Mouse (Mus musculus) MEL (cell line): ENCODE results near the gene Pigp. TPM values are rescaled to one million over a fixed set of nuclear protein-coding genes. Genes with fewer than 3 reads are reported as not detected.

ENCODE experiments used
- DNase-seq: peaks from one replicate; pipeline ENCODE4 v3.0.0; 2011; ENCODE audit warnings: low read depth, low spot score
- H3K27ac ChIP-seq: 2 replicates; pipeline ENCODE4 v1.5.1; 2012; ENCODE audit warnings: low read depth, mild to moderate bottlenecking, control low read depth, low read length, moderate library complexity; ENCODE audit not compliant: control insufficient read depth
- H3K27me3 ChIP-seq, 2 experiments: fragments of 150-350 bp in 1 of 2; sonication (generic) in 1 of 2; 2 replicates each; pipeline ENCODE4 v1.6.1; 2012; ENCODE audit warnings: low read length in 2 of 2, mild to moderate bottlenecking in 2 of 2, improper control_type of control experiment in 1 of 2, moderate library complexity in 1 of 2; ENCODE audit not compliant: insufficient read depth in 2 of 2, control insufficient read depth in 1 of 2
- H3K36me3 ChIP-seq, 2 experiments: 2 replicates each; pipeline ENCODE4 v1.6.1; 2012 to 2014; ENCODE audit warnings: low read length in 2 of 2, improper control_type of control experiment in 1 of 2, inconsistent platforms in 1 of 2, mild to moderate bottlenecking in 1 of 2; ENCODE audit not compliant: insufficient read depth in 2 of 2, control insufficient read depth in 1 of 2
- H3K4me1 ChIP-seq, 2 experiments: fragments of 150-350 bp in 1 of 2; sonication (generic) in 1 of 2; 2 replicates each; pipeline ENCODE4 v1.6.1; 2012; ENCODE audit warnings: low read length in 2 of 2, improper control_type of control experiment in 1 of 2, mild to moderate bottlenecking in 1 of 2; ENCODE audit not compliant: insufficient read depth in 2 of 2, control insufficient read depth in 1 of 2
- H3K4me3 ChIP-seq, 2 experiments: fragments of 150-350 bp in 1 of 2; sonication (generic) in 1 of 2; 2 replicates each; pipeline ENCODE4 v1.5.1; 2012; ENCODE audit warnings: low read depth in 2 of 2, low read length in 2 of 2, mild to moderate bottlenecking in 2 of 2, moderate library complexity in 2 of 2, control low read depth in 1 of 2, improper control_type of control experiment in 1 of 2; ENCODE audit not compliant: control insufficient read depth in 1 of 2, insufficient read depth in 1 of 2
- H3K79me2 ChIP-seq: 2 replicates; pipeline ENCODE4 v1.6.1; 2012; ENCODE audit warnings: mild to moderate bottlenecking, low read length, moderate library complexity; ENCODE audit not compliant: control insufficient read depth, poor library complexity, insufficient read depth
- H3K9ac ChIP-seq: 2 replicates; pipeline ENCODE4 v1.6.1; 2012; ENCODE audit warnings: low read depth, mild to moderate bottlenecking, control low read depth, low read length, moderate library complexity; ENCODE audit not compliant: control insufficient read depth, poor library complexity, severe bottlenecking
- H3K9me3 ChIP-seq: fragments of 150-350 bp; sonication (generic); replicated peaks from 2 replicates; pipeline ENCODE4 v1.6.1; 2012; ENCODE audit warnings: mild to moderate bottlenecking, low read length, improper control_type of control experiment, moderate library complexity; ENCODE audit not compliant: insufficient read depth
- BHLHE40 ChIP-seq: IDR thresholded peaks from 2 replicates; pipeline ENCODE4 v1.6.1; 2012; ENCODE audit warnings: low read depth, mild to moderate bottlenecking, inconsistent platforms, low read length, improper control_type of control experiment, borderline replicate concordance
- CHD2 ChIP-seq: IDR thresholded peaks from 2 replicates; pipeline ENCODE4 v1.6.1; 2011; ENCODE audit warnings: low read length, improper control_type of control experiment
- CTCF ChIP-seq, 3 experiments: IDR thresholded peaks in 2 of 3; conservative IDR thresholded peaks in 1 of 3; 2 replicates each; pipeline ENCODE4 v1.5.1; 2011 to 2012; ENCODE audit warnings: low read length in 3 of 3, low read depth in 2 of 3, mild to moderate bottlenecking in 2 of 3, improper control_type of control experiment in 1 of 3, inconsistent platforms in 1 of 3, mixed read lengths in 1 of 3, moderate library complexity in 1 of 3; ENCODE audit not compliant: control insufficient read depth in 1 of 3, insufficient read depth in 1 of 3, poor library complexity in 1 of 3, severe bottlenecking in 1 of 3
- E2F4 ChIP-seq: IDR thresholded peaks from 2 replicates; pipeline ENCODE4 v1.6.1; 2011; ENCODE audit warnings: low read depth, low read length, improper control_type of control experiment, borderline replicate concordance
- EP300 ChIP-seq, 2 experiments: IDR thresholded peaks; 2 replicates each; pipeline ENCODE4 v1.6.1; 2011; ENCODE audit warnings: improper control_type of control experiment in 2 of 2, low read length in 2 of 2, low read depth in 1 of 2, mild to moderate bottlenecking in 1 of 2
- ETS1 ChIP-seq: IDR thresholded peaks from 2 replicates; pipeline ENCODE4 v1.6.1; 2012; ENCODE audit warnings: low read depth, mild to moderate bottlenecking, inconsistent platforms, low read length, improper control_type of control experiment, moderate library complexity
- GABPA ChIP-seq: IDR thresholded peaks from 2 replicates; pipeline ENCODE4 v1.6.1; 2012; ENCODE audit warnings: low read depth, mild to moderate bottlenecking, inconsistent platforms, low read length, improper control_type of control experiment, moderate library complexity
- GATA1 ChIP-seq: IDR thresholded peaks from 2 replicates; pipeline ENCODE4 v1.6.1; 2011; ENCODE audit warnings: low read depth, low read length, improper control_type of control experiment
- HCFC1 ChIP-seq: IDR thresholded peaks from 2 replicates; pipeline ENCODE4 v1.6.1; 2012; ENCODE audit warnings: low read depth, mild to moderate bottlenecking, inconsistent platforms, low read length, improper control_type of control experiment, moderate library complexity
- JUND ChIP-seq: IDR thresholded peaks from 2 replicates; pipeline ENCODE4 v1.6.1; 2011; ENCODE audit warnings: low read depth, mild to moderate bottlenecking, improper control_type of control experiment, low read length
- KAT2A ChIP-seq: conservative IDR thresholded peaks from 2 replicates; pipeline ENCODE4 v1.6.1; 2012; ENCODE audit warnings: low read depth, low read length, improper control_type of control experiment, inconsistent platforms
- MAX ChIP-seq: IDR thresholded peaks from 2 replicates; pipeline ENCODE4 v1.6.1; 2011; ENCODE audit warnings: low read length, improper control_type of control experiment
- MEF2A ChIP-seq: IDR thresholded peaks from 2 replicates; pipeline ENCODE4 v1.6.1; 2014; ENCODE audit warnings: low read depth, mild to moderate bottlenecking, inconsistent platforms, low read length, improper control_type of control experiment; ENCODE audit not compliant: poor library complexity, insufficient replicate concordance, severe bottlenecking; ENCODE audit errors: extremely low read depth
- MXI1 ChIP-seq: IDR thresholded peaks from 2 replicates; pipeline ENCODE4 v1.6.1; 2011; ENCODE audit warnings: mild to moderate bottlenecking, low read depth, low read length, improper control_type of control experiment
- MYB ChIP-seq: IDR thresholded peaks from 2 replicates; pipeline ENCODE4 v1.6.1; 2011; ENCODE audit warnings: mild to moderate bottlenecking, low read depth, low read length, improper control_type of control experiment
- MYC ChIP-seq: IDR thresholded peaks from 2 replicates; pipeline ENCODE4 v1.6.1; 2011; ENCODE audit warnings: low read depth, mild to moderate bottlenecking, low read length, improper control_type of control experiment, moderate library complexity
- NELFE ChIP-seq: IDR thresholded peaks from 2 replicates; pipeline ENCODE4 v1.6.1; 2011; ENCODE audit warnings: low read depth, low read length, improper control_type of control experiment
- POLR2A ChIP-seq, 2 experiments: IDR thresholded peaks; 2 replicates each; pipeline ENCODE4 v1.6.1; 2011 to 2012; ENCODE audit warnings: low read length in 2 of 2, mild to moderate bottlenecking in 2 of 2, control low read depth in 1 of 2, improper control_type of control experiment in 1 of 2, low read depth in 1 of 2, moderate library complexity in 1 of 2; ENCODE audit not compliant: control insufficient read depth in 1 of 2, insufficient read depth in 1 of 2, poor library complexity in 1 of 2
- POLR2AphosphoS2 ChIP-seq: IDR thresholded peaks from 2 replicates; pipeline ENCODE4 v1.6.1; 2011; ENCODE audit warnings: low read length, improper control_type of control experiment
- RAD21 ChIP-seq: IDR thresholded peaks from 2 replicates; pipeline ENCODE4 v1.6.1; 2011; ENCODE audit warnings: mild to moderate bottlenecking, low read depth, low read length, improper control_type of control experiment
- RCOR1 ChIP-seq: IDR thresholded peaks from 2 replicates; pipeline ENCODE4 v1.6.1; 2012; ENCODE audit warnings: low read depth, mild to moderate bottlenecking, inconsistent platforms, low read length, improper control_type of control experiment
- SMC3 ChIP-seq: IDR thresholded peaks from 2 replicates; pipeline ENCODE4 v1.6.1; 2011; ENCODE audit warnings: low read depth, low read length, improper control_type of control experiment
- TAL1 ChIP-seq: IDR thresholded peaks from 2 replicates; pipeline ENCODE4 v1.6.1; 2012; ENCODE audit warnings: mild to moderate bottlenecking, inconsistent platforms, low read length, moderate library complexity, mixed read lengths
- TCF12 ChIP-seq: IDR thresholded peaks from 2 replicates; pipeline ENCODE4 v1.6.1; 2014; ENCODE audit warnings: low read depth, mild to moderate bottlenecking, inconsistent platforms, low read length, improper control_type of control experiment, moderate library complexity
- UBTF ChIP-seq: IDR thresholded peaks from 2 replicates; pipeline ENCODE4 v1.6.1; 2012; ENCODE audit warnings: low read depth, mild to moderate bottlenecking, inconsistent platforms, low read length, improper control_type of control experiment, moderate library complexity, borderline replicate concordance; ENCODE audit not compliant: insufficient read depth
- USF1 ChIP-seq: IDR thresholded peaks from 2 replicates; pipeline ENCODE4 v1.6.1; 2014; ENCODE audit warnings: low read depth, mild to moderate bottlenecking, inconsistent platforms, low read length, improper control_type of control experiment, moderate library complexity
- ZC3H11A ChIP-seq: IDR thresholded peaks from 2 replicates; pipeline ENCODE4 v1.6.1; 2012; ENCODE audit warnings: low read depth, mild to moderate bottlenecking, inconsistent platforms, low read length, improper control_type of control experiment
- ZKSCAN1 ChIP-seq: IDR thresholded peaks from 2 replicates; pipeline ENCODE4 v1.6.1; 2012; ENCODE audit warnings: low read depth, mild to moderate bottlenecking, inconsistent platforms, low read length, improper control_type of control experiment, moderate library complexity
- ZMIZ1 ChIP-seq: IDR thresholded peaks from 2 replicates; pipeline ENCODE4 v1.6.1; 2012; ENCODE audit warnings: low read depth, mild to moderate bottlenecking, inconsistent platforms, low read length, improper control_type of control experiment, moderate library complexity
- ZNF384 ChIP-seq: IDR thresholded peaks from 2 replicates; pipeline ENCODE4 v1.6.1; 2012; ENCODE audit warnings: low read depth, mild to moderate bottlenecking, inconsistent platforms, low read length, improper control_type of control experiment
- polyA plus RNA-seq, 2 experiments: library from polyadenylated mRNA; stranded (reverse) in 1 of 2; unstranded in 1 of 2; fragments of >175 nt in 1 of 2; fragments of >200 nt in 1 of 2; gene quantifications; 2 replicates each; pipeline versions ENCODE4 v1.2.1 to v1.2.4; 2012; ENCODE audit warnings: low replicate concordance in 2 of 2, low read depth in 1 of 2; ENCODE audit not compliant: insufficient read length in 2 of 2, insufficient read depth in 1 of 2, missing spikeins in 1 of 2
- total RNA-seq: library from RNA; depleted of rRNA; stranded (reverse); fragments of 300-350 nt; gene quantifications from 2 replicates; pipeline ENCODE4 v1.2.3, GENCODE M21; 2012

Pigp gene
- total and polyA plus RNA-seq, 3 experiments = 27.1 to 47.3 TPM; not detected in 1

- H3K36me3 ChIP-seq = peaks cover 0 to 16% of the 10 kb centered on the region in 2 experiments; a peak in 2 of 4 replicates
- H3K9ac ChIP-seq = peak overlapping the region; percentile 38
- DNase-seq = peak; percentile 88
- peak overlapping the region; percentile 72 for H3K27ac ChIP-seq
- peaks cover 16 to 33% of the 10 kb centered on the region in 2 experiments for H3K4me1 ChIP-seq
- no peaks in the 10 kb centered on the region for H3K79me2 ChIP-seq
- H3K9me3 ChIP-seq = no peaks in the 10 kb centered on the region
- no peaks in the 10 kb centered on the region for H3K27me3 ChIP-seq
- no peak overlapping the region for H3K4me3 ChIP-seq
- TF ChIP-seq ZNF384 = no peak
- TF ChIP-seq TAL1 = no peak
- no peak for TF ChIP-seq ZKSCAN1
- no peak for TF ChIP-seq E2F4
- no peak for TF ChIP-seq MXI1
- TF ChIP-seq SMC3 = peak; percentile 83
- no peak for TF ChIP-seq JUND
- no peak for TF ChIP-seq MYB
- TF ChIP-seq KAT2A = no peak
- no peak for TF ChIP-seq MEF2A
- no peak for TF ChIP-seq EP300 (IDR thresholded peaks at IDR 0.05; ENCODE audit: low read depth in 1 of 2, low read length in 2 of 2)
- TF ChIP-seq BHLHE40 = no peak
- peak; percentile 87 to 98 (median 92) for TF ChIP-seq CTCF (IDR thresholded peaks at IDR 0.05 in 2 of 3, conservative IDR thresholded peaks at IDR 0.05 in 1 of 3; ENCODE audit: control insufficient read depth in 1 of 3, insufficient read depth in 1 of 3, low read depth in 2 of 3, low read length in 3 of 3, poor library complexity in 1 of 3, severe bottlenecking in 1 of 3)
- no peak for TF ChIP-seq USF1
- no peak for TF ChIP-seq ZMIZ1
- TF ChIP-seq RCOR1 = no peak
- TF ChIP-seq POLR2AphosphoS2 = no peak
- no peak for TF ChIP-seq NELFE
- TF ChIP-seq TCF12 = no peak
- TF ChIP-seq CHD2 = no peak
- TF ChIP-seq ETS1 = no peak
- no peak for TF ChIP-seq HCFC1
- no peak for TF ChIP-seq MYC
- no peak for TF ChIP-seq UBTF
- TF ChIP-seq ZC3H11A = peak; percentile 56
- no peak for TF ChIP-seq GATA1
- peak; percentile 73 for TF ChIP-seq RAD21
- no peak for TF ChIP-seq POLR2A (IDR thresholded peaks at IDR 0.05; ENCODE audit: control insufficient read depth in 1 of 2, insufficient read depth in 1 of 2, low read depth in 1 of 2, low read length in 2 of 2, poor library complexity in 1 of 2)
- TF ChIP-seq GABPA = no peak
- TF ChIP-seq MAX = no peak
Observed at GRCm38 (mm10) chr16:94331886-94332252, 39.8 kb downstream of the Pigp start.
